Mouse (Mus musculus): ENCODE measurements around the gene Gm45021.
A peak's percentile ranks its signal among the peaks of the same experiment; 100 is the strongest.

The Gm45021 gene

GRCm38 (mm10) chr6:48589194-48589750 is at the start of gene Gm45021:
Gene Gm45021, plus strand, starts transcription at chr6:48589610.
- no peak for DNase-seq

DNA sequence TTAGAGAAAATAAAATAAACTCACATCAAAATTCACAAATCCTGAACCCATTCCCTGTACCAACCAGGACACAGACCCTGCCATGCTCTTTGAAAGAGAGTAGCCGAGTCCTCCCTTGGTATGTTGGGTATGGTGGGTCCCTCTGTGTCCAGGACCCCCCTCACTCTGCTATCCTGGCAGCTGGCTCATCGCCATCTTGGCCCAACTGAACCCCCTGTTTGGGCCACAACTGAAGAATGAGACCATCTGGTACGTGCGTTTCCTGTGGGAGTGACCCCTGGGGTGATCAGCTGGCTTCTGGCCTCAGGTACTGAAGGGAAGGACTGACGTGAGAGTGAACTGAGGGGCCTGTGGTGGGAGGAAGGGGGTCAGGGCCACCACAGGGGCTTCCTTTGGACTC is 49.5 kb upstream of the Gm45021 start:
- no peak for DNase-seq

- DNase-seq = no peak
Observed at GRCm38 (mm10) chr6:48540721-48541120, 48.7 kb upstream of the Gm45021 start.

DNA sequence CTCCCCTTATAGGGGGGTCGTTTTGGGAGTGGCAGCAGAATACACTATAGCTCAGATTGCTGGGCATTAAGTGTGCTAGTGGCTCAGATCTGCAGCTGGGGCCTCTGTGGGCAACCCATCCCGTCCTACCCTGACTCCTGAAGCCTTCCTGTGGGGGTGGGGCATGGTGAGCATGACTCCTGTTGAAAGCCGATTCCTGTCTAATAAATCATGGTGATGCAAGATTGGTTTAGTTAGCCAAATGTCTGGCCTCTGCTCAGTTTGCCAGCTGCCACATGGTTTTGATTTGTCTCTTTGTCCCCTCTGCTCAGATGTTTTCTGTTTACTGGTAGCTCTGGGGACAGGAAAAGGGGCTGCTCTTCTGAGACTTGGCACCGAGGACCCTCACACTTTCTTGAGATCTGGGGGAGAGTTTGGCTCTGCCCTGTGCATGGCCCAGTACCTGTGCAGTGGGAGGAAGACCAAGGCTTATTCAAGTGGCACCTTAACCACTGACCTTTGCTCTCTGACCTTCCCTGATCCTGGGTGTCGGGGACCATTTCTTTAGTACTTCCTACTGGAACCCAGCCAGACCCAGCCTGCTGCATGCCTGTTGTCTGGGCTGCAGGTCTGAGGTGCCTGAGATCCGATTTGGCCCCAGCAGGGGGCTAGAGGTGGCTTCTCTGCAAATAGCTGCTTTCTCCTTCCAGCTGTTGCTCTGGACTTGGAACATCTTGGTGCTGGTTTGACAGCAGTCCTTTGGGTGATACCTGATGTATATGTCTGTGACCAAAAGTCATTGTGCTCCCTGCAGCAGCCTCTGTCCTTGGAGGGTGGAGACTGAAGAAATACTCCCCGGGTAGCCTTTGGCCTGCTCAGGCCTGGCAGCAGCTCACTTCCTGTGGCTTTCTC is 47.6 kb upstream of the Gm45021 start:
- DNase-seq = no peak

DNA sequence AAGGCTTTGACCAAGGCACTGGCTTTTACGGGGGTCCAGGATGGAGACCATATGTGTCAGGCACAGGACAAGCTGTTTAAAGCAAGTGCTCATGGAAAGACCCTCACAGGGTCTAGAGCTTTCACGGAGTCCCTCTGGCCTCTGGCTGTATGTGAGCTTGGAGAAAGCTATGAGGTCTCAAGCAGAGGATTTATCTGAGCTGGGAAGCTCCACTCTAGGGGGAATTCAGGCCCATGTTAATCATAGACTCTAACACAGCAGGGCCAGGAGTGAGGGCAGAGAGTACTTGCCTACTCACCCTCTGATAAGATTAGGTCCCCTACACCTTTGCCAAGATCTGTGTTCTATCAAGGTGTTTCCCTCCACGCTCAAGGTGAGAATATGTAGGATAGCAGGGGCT is 46.8 kb upstream of the Gm45021 start:
- no peak for DNase-seq

- no peak for DNase-seq
Observed at GRCm38 (mm10) chr6:48545251-48545650, 44.2 kb upstream of the Gm45021 start.

GRCm38 (mm10) chr6:48546271-48546670 is 43.1 kb upstream of the Gm45021 start:
- DNase-seq = peak in 1 of 2 experiments; percentile 49

- DNase-seq = no peak
Observed at GRCm38 (mm10) chr6:48546858-48547257, 42.6 kb upstream of the Gm45021 start.

DNA sequence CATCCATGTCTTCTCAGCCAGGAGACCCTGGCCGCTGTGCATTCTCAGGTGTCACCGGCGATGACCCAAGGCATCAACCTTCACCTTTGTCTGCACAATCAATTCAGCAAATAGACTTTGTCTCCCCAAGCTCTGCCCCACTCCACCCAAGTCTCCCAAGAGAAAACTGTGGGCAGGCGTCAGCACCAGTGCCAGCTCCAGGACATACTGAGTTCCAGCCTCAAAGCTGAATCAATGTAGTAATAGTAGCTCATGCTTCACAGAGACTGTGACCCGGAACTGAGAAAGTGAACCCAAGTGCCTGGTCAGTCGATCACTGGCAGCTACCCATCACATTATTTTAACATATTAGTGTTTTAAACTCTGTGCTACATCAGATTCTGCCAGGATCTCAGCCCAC is 41.1 kb upstream of the Gm45021 start:
- no peak for DNase-seq

- DNase-seq = no peak
Observed at GRCm38 (mm10) chr6:48552918-48553317, 36.5 kb upstream of the Gm45021 start.

DNA sequence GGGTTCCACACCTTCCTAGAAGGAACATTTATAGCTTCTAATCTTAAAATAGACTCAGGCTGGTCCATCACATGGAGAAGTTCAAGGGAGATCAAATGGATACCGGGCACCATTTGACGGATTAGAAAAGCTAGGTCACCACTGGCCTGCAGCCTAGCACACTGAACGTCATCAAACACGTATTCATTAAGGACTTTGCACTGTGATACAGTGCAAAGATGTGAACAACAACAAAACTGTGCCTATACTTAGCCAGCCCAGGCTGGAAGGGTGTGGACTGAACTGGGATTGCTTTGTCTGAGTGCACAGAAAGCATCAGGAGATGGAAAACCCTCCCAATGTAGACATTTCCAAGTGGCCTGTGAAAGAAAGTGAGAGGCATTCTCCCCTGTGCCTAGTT is 35.6 kb upstream of the Gm45021 start:
- peak in 1 of 2 experiments; percentile 37 for DNase-seq

GRCm38 (mm10) chr6:48554280-48555103 is 34.9 kb upstream of the Gm45021 start, which contains the start of gene Lrrc61:
Gene Lrrc61, plus strand, starts transcription at chr6:48554796.
- DNase-seq = peak; percentile 98 to 99

- DNase-seq = peak; percentile 48 to 68
Observed at GRCm38 (mm10) chr6:48555104-48555890, 34.1 kb upstream of the Gm45021 start.

DNA sequence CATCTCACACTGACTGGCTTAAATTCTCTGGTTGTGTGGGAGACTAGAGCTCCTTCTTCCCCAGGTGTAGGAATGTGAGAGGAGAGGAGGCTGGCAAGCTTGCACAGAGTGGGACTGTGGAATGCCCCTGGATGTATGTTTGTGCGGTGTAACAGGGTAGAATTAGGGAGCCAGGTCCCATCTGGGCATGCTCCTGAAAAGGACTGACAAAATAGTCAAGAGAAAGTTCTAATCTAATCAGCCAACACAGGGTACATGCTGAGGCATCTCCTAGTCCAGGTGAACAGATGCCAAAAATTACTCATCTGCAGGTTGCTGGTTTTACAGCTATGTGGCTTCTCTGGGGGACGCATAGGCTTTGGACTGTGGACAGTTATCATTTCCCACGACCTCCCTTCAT is 33.5 kb upstream of the Gm45021 start:
- DNase-seq = no peak

- DNase-seq = no peak
Observed at GRCm38 (mm10) chr6:48565693-48566310, 23.6 kb upstream of the Gm45021 start.

- DNase-seq = peak; percentile 54 to 66
Observed at GRCm38 (mm10) chr6:48566312-48566711, 23.1 kb upstream of the Gm45021 start.

- peak; percentile 56 to 59 for DNase-seq
Observed at GRCm38 (mm10) chr6:48568036-48568984, 21.1 kb upstream of the Gm45021 start.

DNA sequence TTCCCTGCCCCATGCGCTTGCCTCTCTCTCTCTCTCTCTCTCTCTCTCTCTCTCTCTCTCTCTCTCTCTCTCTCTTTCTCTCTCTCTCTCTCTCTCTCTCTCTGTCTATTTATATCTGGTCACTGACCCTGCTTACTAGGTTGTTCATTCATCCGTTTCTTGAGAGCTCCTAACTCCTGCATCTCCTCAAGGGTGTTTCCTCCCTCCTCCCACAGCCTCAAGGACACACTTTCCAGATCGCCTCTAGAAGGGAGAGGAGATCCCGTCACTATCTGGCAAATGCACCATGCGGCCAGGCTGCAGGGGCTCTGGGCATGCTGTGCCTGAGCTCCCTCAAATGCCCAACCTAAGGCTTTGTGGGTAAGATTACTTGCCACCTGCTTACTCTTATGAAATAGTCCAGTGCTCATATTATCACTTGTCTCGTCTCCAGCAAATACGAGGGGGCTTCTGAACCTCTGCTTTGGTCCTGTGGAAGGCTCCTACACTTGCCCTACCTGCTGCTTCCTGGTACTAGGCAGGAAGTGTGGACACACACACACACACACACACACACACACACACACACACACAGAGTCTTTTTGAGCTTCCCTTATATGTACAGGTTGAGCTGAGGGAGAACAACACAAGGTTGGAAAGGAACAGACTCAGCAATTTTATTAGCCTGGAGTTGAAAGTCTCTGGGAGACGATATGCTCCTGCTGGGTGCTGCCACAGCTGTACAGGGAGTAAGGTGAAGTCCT is 20.2 kb upstream of the Gm45021 start:
- no peak for DNase-seq

GRCm38 (mm10) chr6:48572014-48572413 is 17.4 kb upstream of the Gm45021 start:
- DNase-seq = no peak

DNA sequence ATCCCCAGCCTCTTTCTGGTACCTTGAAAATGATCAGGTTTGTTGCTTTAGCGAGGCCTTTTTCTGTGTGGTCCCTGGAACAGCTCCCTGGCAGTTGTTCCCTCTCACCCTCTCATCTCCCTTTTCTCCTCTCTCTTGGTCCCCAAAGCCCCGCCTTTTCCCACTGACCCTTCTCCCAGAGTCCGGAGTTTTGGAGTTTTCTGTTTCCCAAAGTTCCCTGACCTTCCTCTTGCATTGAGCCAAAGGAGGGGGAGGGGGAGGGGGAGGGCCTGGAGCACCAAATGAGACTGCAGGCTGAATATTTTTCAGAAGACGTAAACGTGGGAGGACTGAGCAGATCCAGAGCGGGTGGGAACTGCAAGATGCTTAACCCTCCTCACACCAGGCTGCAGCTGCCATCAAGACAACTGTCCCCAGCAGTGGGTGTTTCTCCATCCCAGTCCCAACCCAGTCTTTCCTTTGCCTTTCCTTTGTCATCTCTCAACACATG is 16.8 kb upstream of the Gm45021 start, which contains the start of gene Rarres2:
Rarres2 (minus strand) TSS at position 218 of the 490 bp plus-strand sequence.
- no peak for DNase-seq
